Mouse (Mus musculus) ovary, postnatal 10 days (tissue): ENCODE data around the gene Ndufv3.
"Not testable (repeated sequence)": the region's sequence is repeated elsewhere in the genome, so short reads cannot be mapped to it uniquely, and the experiment has no call there.

ENCODE experiments used
- DNase-seq: peaks from one replicate; pipeline ENCODE4 v3.0.0; 2022; ENCODE audit warnings: low spot score

Gene Ndufv3

DNA sequence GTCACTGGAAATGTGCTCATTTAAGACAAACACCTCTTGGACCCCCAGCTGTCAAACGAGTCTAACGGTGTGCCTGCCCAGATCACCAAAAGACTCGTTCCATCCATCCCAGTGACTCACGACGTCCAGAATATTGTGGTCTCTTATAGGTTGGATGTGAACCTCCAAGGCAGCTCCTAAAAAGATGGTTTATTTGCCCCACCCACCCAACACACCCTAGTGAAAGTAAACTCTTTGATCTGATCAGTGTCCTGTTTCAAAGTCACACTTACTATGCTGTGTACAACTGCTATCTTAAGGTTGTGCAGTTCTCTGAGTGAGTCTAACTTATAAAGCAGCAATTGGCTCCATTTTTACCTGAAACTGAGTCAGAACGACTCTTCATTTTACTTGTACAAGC is 7.3 kb upstream of the Ndufv3 start:
- DNase-seq = no peak

DNA sequence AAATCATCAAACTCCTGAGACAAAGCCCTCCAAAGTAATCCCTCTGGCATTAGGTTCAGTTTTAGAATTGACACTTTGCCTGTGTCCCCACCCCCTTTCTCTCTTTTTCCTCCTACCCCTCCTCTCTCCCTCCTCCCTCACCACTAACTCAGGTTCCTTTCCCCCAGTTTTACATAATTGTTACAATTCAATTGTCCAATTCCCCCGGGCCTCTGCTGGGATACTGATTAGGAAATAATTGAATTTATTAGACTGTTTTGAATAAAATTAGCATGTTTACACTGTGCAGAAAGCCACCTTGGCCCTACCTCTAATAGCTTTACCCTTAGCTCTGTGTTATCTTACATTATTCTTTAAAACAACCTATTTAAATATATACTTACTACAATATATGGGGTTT is 5.2 kb upstream of the Ndufv3 start:
- no peak for DNase-seq

DNA sequence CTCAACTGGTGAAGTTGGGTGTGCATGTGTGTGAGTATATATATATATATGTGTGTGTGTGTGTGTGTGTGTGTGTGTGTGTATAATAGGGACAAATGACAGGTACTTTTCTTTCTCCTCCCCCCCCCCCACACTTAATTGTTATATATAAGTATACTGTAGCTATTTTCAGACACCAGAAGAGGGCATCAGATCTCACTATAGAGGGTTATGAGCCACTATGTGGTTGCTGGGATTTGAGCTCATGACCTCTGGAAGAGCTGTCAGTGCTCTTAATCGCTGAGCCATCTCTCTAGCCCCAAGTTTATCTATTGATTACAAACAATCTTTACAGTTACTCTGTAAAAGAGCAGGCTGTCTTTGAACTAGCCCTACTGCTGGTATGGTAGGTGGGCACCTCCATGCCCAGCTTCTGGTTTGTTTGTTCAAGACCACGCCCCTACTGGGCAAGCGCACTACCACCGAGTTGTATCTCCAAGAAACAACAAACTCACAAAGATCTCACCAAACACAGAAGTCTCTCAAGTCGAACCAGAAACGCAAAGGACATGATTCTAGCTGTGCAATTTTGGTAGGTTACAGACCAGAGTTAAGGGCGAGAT is 470 bp upstream of the Ndufv3 start:
- no peak for DNase-seq

DNA sequence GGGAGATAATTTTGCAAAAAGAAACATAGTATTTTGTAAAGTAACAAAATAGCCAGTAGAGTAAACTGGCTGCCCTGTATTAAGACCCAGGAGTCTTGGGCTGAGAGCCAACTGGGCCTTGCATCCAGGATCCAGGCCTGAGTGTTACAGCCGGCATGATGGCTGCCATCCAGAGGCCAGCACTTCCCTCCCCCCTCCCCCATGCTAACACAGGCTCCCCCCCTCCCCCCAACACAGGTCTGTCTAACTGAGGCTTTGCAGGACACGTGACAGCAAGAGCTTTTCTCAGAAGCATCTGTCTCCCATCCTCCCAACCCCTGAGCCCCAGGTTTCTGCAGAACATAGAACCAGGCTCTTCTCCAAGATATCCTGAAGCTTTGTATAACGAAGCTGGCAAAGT is 980 bp downstream of the Ndufv3 start:
- DNase-seq = no peak

DNA sequence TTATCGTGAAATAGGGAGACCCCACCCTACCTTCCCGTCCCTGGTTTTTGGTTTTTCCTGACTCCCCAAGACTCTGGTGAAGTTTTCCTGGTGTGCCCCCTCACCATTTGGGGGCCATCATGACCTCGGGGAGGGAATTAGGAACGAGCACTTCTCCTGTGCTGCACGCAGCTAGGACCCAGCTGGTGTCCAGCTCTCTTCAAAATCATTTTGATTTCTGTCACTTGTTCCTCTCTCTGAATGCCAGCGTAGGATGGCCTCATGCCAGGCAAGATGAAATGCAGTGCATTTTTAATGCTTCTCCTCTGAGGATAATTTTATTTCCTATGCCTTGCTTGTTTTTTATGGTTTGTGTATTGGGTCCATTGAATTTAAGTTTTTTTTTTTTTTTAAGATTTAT is 2.0 kb downstream of the Ndufv3 start:
- DNase-seq = no peak

DNA sequence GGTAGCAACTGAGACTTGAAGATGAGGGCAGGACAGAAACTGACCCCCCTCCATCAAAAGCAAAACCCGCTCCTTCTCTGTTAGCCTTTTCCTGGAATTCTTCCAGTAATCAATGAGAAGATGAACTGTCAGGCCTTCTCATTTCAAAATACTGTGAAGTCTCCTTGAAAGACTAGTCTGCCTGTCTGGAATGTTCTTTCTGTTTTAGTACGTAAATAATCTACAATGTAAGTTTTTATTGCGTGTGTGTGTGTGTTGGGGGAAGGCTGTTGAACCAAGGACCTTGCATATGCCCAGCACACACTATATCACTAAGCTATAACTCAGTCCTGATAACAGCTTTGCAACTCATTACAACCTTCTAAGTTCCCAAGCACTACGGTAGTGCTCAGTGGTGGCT is 5.2 kb downstream of the Ndufv3 start:
- no peak for DNase-seq

DNA sequence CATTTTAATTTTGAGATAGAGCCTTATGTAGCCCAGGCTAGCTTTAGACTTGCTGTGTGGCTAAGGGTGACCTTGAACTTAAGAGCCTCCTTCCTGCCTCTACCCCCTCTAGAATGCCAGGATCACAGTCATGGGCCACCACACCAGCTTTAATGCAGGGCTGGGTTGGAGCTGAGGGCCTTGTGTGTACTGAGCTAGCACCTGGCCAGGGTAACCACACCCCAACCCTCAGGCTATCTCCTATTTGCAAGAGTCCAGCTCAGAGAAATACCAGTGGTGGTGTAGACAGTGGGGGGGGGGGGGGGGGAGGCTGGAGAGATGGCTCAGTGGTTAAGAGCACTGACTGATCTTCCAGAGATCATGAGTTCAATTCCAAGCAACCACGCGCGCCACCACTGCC is 5.9 kb downstream of the Ndufv3 start:
- DNase-seq = no peak

DNA sequence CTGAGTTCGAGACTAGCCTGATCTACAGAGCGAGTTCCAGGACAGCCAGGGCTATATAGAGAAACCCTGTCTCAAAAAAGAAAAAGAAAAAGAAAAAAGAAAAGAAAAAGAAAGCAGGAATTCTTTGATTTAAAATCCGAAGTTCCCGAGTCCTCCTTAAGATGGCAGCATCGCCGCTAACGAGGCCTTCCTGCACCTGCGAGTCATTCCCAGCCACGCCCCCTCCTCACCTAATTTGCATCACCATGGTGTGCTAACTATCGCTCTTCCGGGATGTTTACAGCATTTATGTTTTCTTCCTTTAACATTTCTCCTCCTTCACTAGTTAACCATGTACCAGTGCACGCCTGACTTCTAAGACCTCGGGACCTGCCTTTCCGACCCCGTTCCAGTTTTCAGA is 9.4 kb downstream of the Ndufv3 start:
- no peak for DNase-seq

DNA sequence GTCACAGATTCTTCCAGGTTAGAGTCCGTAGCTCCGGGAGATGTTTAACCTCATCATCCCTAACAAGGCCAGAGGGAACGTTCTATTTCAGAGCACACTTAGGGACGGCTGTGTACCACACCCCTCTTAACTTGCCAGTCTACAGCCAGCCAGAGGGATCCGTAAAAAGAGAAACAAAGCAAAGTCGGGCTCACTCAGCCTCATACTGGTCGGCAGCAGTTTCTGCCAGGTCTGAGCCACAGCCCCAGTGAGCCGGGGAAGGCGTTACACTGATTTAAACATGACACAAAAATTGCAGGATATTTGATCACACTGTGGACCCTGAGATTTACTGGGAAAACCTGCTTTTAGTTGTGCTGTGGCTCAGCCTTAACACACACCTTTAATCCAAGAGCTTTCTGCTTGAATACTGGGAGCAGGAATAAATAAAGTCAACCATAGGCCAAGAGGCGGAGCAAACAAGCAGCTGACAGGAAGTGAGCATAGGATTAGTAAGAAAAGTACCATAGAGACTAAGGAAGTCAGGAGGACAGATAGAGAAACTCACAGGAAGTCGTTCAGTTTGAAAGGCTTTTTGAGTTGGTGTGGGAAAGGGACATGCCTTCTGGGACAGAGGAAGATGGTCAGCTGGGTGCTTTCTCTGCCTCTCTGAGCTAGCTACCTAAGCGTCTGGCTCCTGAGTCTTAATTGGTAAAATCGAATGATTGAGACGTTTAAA is 11.7 kb downstream of the Ndufv3 start:
- no peak for DNase-seq

DNA sequence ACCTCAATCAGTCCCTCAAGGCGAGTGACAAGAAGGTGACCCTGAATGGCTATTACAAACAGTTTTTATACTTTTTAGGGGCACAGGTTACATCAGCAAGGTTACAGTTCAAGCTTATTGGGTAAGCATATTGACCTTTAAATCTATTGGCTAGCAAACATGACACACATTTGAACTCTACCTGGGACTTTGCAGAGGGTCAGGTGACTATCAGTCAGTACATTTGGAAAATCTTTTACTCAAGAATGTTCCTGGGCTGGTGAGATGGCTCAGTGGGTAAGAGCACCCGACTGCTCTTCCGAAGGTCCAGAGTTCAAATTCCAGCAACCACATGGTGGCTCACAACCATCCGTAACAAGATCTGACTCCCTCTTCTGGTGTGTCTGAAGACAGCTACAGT is 12.4 kb downstream of the Ndufv3 start:
- DNase-seq = not testable (repeated sequence)

DNA sequence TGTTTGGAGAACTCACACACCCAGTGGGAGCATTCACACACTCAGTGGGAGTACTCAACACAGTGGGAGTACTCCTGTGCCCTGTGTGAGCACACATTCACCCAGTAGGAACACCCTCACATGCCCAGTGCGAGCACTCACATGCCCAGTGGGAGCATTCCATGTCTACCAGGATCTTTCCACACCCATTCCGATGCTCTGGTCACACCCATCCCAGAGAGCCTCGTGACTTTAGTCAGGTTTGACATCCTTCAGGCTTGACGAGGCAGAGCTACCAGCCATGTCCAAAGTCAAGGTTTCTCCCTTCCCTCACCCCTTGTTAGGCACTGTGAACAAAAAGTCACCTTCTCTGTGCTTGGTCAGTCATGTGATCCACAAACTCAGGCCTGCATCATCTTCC is 15.4 kb downstream of the Ndufv3 start:
- DNase-seq = no peak

DNA sequence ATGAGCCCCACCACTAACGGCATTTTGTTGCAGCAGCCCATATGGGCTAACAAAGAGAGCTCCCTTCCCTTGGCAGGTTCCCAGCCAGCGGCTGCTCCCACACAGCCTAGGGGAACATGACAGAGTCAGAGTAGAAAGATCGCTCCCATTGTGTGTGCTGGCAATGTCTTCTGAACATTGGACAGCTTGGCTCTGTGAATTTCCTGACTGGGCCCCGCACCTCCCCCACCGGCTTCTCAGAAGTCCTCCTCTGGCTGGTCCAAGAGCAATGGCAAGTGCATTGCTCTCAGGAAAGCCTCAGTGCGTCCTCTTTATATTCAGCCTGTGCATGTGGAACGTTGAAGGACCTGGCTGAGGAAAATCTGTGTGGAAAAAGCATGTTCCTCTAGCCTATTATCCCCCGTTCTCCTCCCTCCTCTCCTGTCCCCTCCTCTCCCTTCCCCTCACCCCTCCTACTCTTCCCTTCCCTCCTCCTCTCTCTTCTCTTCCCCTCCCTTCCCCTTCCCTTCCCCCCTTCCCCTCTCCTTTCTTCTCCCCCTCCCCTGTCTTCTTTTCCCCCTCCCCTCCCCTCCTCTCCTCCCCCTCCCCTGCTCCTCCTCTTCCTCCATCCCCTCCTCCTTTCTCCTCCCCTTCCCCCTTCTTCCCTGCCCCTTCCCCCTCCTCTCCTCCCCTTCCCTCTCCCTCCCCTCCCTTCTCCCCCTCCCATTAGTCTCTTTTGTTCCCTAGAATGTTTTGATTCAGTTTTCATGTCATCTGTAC is 16.1 kb downstream of the Ndufv3 start:
- DNase-seq = peak; percentile 40

DNA sequence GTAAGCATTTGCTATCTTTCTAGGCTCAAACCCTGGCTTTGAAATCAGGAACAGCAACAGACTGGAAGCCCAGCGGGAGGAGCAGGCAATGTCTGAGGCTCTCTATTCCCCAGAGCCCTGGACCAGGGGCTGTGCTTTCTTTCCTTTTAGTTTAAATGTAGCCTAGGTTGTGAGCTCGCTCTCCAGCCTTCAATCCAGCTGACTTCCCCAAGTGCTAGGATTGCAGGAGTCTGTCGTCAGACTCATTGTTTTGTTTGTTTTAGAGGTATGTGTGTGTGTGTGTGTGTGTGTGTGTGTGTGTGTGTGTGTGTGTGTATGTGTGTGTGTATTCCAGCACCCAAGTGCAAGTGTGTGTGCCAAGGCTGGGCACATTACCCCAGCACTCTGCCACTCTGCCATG is 20.2 kb downstream of the Ndufv3 start:
- no peak for DNase-seq

DNA sequence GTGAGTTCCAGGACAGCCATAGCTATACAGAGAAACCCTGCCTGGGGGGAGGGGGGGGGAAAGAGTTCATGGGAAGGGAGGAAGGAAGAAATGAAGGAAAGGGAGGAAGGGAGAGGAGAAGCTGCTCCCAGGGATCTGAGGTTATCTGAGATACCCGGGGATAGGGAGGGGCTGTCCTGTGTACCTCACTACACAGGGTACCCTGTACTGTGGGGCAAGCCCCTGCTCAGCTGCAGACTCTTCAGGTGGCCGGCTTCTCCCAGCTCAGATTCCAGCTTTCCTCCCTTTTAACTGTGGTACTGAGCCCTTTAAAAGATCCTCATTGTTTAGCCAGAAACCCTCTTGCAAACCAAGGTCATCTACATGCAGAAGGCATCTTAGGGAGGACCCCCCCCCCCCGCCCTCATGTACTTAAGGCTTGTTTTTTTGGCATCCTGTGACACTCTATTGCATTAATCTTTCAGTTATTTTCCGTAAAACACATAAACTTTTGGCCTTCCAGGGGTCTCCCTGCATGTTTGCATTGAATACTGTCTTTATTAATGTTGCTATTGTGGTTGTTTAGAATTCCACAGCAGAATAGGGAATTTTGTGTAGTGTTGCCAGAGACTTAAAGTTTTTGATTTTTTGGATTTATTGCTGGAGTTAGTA is 21.0 kb downstream of the Ndufv3 start:
- DNase-seq = no peak

DNA sequence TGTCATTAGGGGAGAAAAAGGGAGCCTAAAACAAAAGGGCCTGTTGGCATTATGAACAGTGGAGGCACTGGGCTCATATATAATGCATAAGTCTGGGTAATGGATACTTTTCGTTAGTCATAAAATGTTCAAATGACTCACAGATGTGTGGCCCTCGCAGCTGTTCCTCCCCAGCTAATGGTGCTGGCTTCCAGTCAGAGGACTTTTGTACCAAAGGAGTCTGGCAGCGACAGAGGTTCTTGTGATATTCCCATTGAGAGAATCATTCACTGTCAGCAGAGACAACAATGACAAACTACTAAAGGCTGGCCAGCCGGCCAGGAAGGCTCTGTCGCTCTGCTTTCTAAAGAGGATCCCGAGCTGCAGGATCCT is 21.5 kb downstream of the Ndufv3 start:
- DNase-seq = no peak

DNA sequence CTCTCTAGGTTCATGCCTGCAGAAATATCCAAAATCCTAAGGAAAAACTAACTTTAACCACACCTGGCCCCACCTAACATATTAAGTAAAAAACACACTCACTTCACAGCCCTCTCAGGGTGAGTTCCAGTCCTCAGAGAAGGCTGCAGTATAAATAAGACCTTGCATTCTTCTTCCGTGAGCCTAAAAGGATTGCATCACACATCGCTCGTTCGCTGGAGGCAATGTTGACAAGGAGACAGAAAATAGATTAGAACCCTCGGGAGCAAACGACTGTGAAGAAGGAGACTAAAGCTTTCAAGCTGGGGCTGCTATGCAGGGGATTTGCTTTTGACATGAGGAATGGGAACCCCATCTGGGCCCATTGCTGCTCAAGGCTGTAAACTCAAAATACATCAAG is 23.7 kb downstream of the Ndufv3 start:
- no peak for DNase-seq

DNA sequence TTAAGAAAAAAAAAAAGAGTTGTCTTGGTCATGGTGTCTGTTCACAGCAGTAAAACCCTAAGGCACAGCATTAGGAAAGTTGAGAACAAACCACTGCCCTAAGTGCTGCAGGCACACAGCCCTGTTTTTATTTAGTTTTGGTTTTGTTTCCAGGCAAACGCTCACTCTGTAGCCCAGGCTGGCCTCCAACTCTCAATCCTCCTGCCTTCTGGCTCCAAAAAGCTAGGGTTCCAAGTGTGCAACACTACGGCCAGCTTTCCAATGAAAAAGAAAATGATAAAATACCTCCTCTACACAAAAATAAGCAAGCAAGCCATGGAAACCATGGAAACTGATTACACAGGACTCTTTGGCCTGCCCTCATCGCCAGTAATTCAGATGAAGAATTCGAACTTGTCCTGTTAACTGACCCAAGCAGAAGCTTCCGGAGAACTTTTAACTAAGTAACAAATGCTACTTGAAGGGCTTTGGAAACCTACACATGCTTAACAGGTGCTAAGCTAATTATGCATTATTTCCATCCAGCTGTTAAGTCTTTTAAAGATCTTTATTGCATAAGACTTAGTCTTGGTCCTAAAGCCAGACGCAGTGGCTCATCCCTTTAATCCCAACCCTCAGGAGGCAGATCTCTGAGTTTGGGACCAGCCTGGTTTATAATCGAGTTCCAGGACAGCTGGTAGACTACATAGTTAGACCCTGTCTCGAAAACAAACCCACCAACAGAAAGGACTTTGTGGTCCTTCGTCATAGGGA is 26.7 kb downstream of the Ndufv3 start:
- DNase-seq = no peak

DNA sequence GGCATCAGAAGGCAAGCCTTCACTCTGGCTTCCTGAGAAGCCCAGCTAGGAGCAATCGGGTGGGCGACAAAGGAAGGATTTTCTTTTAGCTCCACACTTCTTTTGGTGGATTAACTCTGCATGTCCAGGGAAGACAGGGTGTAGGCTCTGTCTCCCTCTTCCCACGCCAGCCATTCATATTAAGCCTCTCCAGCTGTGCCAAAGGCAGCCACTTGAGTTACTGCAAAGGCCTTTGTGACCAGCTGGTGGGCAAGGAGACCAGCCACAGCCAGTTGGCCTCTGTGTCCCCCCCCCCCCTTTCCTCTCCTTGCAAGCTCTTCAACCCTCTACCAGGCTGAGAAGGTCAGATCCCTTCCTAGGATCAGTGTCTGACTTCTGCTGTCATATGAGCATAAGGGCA is 28.1 kb downstream of the Ndufv3 start:
- no peak for DNase-seq

DNA sequence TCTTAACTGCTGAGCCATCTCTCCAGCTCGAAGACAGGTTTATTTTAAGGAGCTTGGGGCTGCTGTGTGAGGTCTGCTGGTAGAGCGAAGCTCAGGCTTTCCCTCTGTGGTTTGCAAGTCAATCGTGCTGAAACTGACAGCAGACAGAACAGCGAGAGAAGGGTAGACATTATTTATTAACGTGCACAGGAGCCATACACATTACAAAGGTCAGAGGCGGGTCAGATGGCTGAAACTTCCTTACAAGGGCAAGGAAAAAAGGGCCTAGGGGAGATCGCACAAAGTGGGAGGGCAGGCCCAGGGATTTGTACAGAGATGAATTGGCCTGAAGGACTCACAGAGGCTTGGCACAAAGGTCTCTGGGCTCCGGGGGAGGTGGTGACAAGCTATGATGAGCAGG is 29.5 kb downstream of the Ndufv3 start:
- DNase-seq = no peak

DNA sequence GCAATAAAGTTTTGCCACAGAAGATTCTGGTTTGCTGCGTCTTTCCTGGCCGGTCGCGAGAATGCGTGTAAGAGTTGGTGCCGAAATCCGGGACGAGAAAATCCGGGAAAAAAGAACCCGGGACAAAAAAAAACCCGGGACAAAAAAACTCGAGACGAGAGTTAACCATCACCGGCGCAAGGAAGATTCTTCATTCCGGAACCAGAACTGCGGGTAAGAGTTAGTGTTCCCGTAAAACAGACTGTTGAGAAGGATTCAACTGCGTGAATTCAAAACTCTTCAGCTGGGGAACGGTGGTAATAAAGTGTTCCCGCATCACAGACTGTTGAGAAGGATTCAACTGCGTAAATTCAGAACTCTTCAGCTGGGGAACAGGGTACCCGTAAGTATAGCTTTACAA is 32.7 kb downstream of the Ndufv3 start:
- not testable (repeated sequence) for DNase-seq

DNA sequence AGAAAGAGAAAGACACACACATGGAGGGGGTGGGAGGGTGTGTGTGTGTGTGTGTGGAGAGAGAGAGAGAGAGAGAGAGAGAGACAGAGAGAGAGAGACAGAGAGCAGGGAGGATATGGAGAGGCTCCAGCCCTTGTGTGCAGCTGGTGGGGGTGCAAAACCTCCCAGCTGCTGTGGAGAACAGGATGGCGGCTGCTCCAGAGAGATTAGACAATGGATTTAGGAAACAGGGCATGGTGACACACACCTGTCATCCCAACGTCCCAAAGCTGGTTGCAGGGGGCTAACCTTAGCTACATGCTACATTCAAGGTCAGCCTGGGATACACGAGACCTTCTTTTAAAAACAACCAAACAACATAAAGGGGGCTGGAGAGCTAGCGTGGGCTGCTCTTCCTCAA is 36.3 kb downstream of the Ndufv3 start:
- no peak for DNase-seq

DNA sequence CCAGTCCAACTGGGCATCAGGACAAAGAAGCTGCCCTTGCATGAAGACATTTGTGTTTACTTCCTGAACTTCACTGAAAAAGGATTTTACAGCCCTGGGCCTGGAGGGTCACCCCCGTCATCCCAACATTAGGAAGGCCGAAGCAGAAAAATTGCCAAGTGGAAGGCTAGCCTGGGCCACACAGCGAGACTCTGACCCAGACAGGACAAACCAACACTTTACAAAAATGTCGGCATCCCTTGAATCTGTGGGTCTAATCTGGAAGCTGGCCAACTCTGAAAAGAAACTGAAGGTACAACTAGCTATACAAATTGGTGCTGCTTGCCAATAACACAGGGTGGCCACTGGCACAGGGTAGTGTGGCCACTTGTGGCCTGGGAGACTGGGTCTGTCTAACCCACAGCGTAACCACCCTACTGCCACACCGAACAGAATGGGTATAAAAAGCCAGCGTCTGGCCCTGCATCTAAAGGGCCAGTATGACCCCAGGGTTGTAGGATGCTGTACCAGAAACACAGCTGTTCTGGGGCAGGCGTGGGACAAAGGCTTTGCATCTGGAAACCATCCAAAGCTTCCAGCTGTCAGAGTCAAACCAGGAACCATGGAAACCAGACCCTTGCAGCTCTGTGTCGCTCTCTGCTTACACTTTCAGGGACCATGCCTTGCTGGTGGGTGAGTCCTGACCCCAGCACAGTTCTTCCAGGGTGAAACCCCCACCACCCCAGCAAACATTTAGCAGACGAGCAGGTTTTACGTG is 37.4 kb downstream of the Ndufv3 start:
- DNase-seq = no peak
